Mouse (Mus musculus): Measurements from ENCODE around the gene Ncoa1. TPM values are rescaled to one million over a fixed set of nuclear protein-coding genes. Genes with fewer than 3 reads are reported as not detected.

The Ncoa1 gene
- polyA plus RNA-seq, 1 experiment from 2014 or later = 7.9 TPM

DNA sequence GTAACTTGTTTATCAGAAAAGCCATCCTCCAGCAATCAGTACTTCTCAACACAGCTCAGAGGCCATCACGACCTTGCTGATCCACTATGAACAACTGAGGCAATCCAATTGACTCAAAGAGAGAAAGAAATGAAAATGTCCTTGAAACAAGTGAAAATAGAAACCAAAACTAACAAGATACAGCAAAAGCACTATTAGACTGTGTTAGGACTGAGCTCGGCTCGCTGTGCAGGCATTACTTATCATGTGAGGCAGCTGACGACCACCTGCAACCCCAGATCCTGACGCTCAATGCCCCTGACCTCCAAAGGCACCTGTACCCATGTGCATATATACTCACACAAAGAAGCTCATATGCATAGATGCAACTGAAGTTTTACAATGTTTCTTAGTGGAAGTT, 40.8 kb downstream of the Ncoa1 start:
- Histone ChIP-seq H3K4me3 (ENCODE audit: low read depth, low read length) (no peak overlapping the region), H3K36me3 (ENCODE audit: control insufficient read depth, insufficient read depth, low read length) (no peaks in the 10 kb centered on the region), H3K4me1 (ENCODE audit: control insufficient read depth, insufficient read depth, low read length) (no peaks in the 10 kb centered on the region), H3K4me2 (ENCODE audit: low read depth, severe bottlenecking) (no peak overlapping the region), H3K27ac (replicated peaks; ENCODE audit: low read depth, low read length) (no peak overlapping the region), H3K9ac (ENCODE audit: low read length) (no peak overlapping the region), H3K27me3 (ENCODE audit: control insufficient read depth, insufficient read depth, low read length) (no peaks in the 10 kb centered on the region), H3K9me3 (ENCODE audit: control insufficient read depth, low read length) (no peaks in the 10 kb centered on the region)
- WGBS = 80% methylated on average over 5 of the region's 5 CpGs
- no peak for ATAC-seq (ENCODE audit: insufficient number of reproducible peaks, low FRiP score, low TSS enrichment, low read depth)
- DNase-seq (ENCODE audit: low spot score) = no peak

DNA sequence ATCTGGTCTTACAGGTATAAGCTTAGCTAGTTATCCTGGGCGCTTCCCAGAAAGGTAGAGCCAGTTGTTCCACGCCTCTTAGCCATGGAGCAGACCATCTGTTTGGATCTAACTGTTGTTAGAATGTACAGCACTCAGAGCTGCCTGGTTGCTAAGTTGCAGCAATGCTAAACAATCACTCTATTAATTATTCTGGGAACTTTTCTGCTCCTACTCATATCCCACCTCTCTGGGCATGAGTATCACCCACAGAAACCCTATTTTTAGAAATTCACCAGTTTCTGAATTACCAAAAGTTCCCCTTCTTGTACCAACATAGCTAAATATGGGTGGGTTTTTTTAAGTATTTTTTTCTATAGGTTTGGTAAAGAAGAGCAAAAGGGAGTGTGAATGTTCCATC, 43.4 kb downstream of the Ncoa1 start:
- WGBS = 77% methylated on average over 2 of the region's 2 CpGs
- Histone ChIP-seq H3K27me3 (ENCODE audit: control insufficient read depth, insufficient read depth, low read length) (no peaks in the 10 kb centered on the region), H3K4me2 (ENCODE audit: low read depth, severe bottlenecking) (no peak overlapping the region), H3K36me3 (ENCODE audit: control insufficient read depth, insufficient read depth, low read length) (no peaks in the 10 kb centered on the region), H3K9ac (ENCODE audit: low read length) (no peak overlapping the region), H3K4me1 (ENCODE audit: control insufficient read depth, insufficient read depth, low read length) (no peaks in the 10 kb centered on the region), H3K27ac (replicated peaks; ENCODE audit: low read depth, low read length) (no peak overlapping the region), H3K4me3 (ENCODE audit: low read depth, low read length) (no peak overlapping the region), H3K9me3 (ENCODE audit: control insufficient read depth, low read length) (no peaks in the 10 kb centered on the region)
- ATAC-seq (ENCODE audit: insufficient number of reproducible peaks, low FRiP score, low TSS enrichment, low read depth) (no peak), DNase-seq (ENCODE audit: low spot score) (no peak)

DNA sequence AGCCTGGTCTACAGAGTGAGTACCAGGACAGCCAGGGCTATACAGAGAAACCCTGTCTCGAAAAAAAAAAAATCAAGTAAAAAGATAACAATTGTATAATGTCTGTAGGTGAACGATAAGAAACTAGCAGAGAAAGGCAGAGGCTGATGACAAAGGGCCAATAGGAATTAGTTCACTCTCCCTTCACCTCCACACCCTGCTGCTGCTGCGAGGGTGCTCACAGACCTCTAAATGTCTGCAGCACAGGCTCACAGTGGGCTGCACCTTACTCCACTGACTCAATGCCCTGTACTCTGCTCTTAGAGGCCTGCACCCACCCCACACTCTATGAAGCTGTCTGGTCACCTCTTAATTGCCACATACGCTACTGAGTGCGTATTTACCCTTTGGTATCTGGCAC, 45.0 kb downstream of the Ncoa1 start:
- DNase-seq (ENCODE audit: low spot score) (no peak), ATAC-seq (ENCODE audit: insufficient number of reproducible peaks, low FRiP score, low TSS enrichment, low read depth) (no peak)
- H3K36me3 ChIP-seq (ENCODE audit: control insufficient read depth, insufficient read depth, low read length) = no peaks in the 10 kb centered on the region
- no peak overlapping the region for H3K4me3 ChIP-seq (ENCODE audit: low read depth, low read length)
- no peak overlapping the region for H3K9ac ChIP-seq (ENCODE audit: low read length)
- no peak overlapping the region for H3K4me2 ChIP-seq (ENCODE audit: low read depth, severe bottlenecking)
- H3K9me3 ChIP-seq (ENCODE audit: control insufficient read depth, low read length) = no peaks in the 10 kb centered on the region
- no peak overlapping the region for H3K27ac ChIP-seq (replicated peaks; ENCODE audit: low read depth, low read length)
- WGBS = 80% methylated on average over 5 of the region's 5 CpGs
- no peaks in the 10 kb centered on the region for H3K4me1 ChIP-seq (ENCODE audit: control insufficient read depth, insufficient read depth, low read length)
- no peaks in the 10 kb centered on the region for H3K27me3 ChIP-seq (ENCODE audit: control insufficient read depth, insufficient read depth, low read length)

GRCm38 (mm10) chr12:4430061-4430825, 46.7 kb downstream of the Ncoa1 start:
- no peak overlapping the region for H3K9ac ChIP-seq (ENCODE audit: low read length)
- H3K9me3 ChIP-seq (ENCODE audit: control insufficient read depth, low read length) = no peaks in the 10 kb centered on the region
- H3K27ac ChIP-seq (replicated peaks; ENCODE audit: low read depth, low read length) = no peak overlapping the region
- no peaks in the 10 kb centered on the region for H3K36me3 ChIP-seq (ENCODE audit: control insufficient read depth, insufficient read depth, low read length)
- DNase-seq (ENCODE audit: low spot score) = no peak
- no peaks in the 10 kb centered on the region for H3K4me1 ChIP-seq (ENCODE audit: control insufficient read depth, insufficient read depth, low read length)
- no peak overlapping the region for H3K4me2 ChIP-seq (ENCODE audit: low read depth, severe bottlenecking)
- WGBS = 77% methylated on average over 3 of the region's 3 CpGs
- H3K4me3 ChIP-seq (ENCODE audit: low read depth, low read length) = no peak overlapping the region
- ATAC-seq (ENCODE audit: insufficient number of reproducible peaks, low FRiP score, low TSS enrichment, low read depth) = no peak
- no peaks in the 10 kb centered on the region for H3K27me3 ChIP-seq (ENCODE audit: control insufficient read depth, insufficient read depth, low read length)

DNA sequence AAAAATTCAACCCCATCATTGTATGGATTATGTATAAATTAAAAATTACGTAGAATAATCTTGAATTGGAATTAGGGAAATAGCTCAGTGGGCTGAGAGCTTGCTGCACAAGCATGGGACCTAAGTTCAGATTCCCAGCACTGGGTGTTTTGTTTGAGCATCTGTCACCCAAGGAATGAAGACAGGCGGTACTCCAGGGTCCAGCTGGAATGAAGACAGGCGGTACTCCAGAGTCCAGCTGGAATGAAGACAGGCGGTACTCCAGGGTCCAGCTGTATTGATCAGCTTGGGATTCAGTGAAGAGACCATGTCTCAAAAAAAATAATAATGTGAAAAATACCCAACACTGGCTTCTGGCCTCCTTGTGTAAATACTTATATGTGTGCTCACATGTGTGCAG, 58.2 kb downstream of the Ncoa1 start:
- Histone ChIP-seq H3K9ac (ENCODE audit: low read length) (no peak overlapping the region), H3K9me3 (ENCODE audit: control insufficient read depth, low read length) (no peaks in the 10 kb centered on the region), H3K27me3 (ENCODE audit: control insufficient read depth, insufficient read depth, low read length) (no peaks in the 10 kb centered on the region), H3K4me2 (ENCODE audit: low read depth, severe bottlenecking) (no peak overlapping the region), H3K4me1 (ENCODE audit: control insufficient read depth, insufficient read depth, low read length) (no peaks in the 10 kb centered on the region), H3K27ac (replicated peaks; ENCODE audit: low read depth, low read length) (no peak overlapping the region), H3K36me3 (ENCODE audit: control insufficient read depth, insufficient read depth, low read length) (no peaks in the 10 kb centered on the region), H3K4me3 (ENCODE audit: low read depth, low read length) (no peak overlapping the region)
- ATAC-seq (ENCODE audit: insufficient number of reproducible peaks, low FRiP score, low TSS enrichment, low read depth) (no peak), DNase-seq (ENCODE audit: low spot score) (no peak)
- 91% methylated on average over 4 of the region's 4 CpGs for WGBS

GRCm38 (mm10) chr12:4417626-4418263, 59.2 kb downstream of the Ncoa1 start:
- Histone ChIP-seq H3K9me3 (ENCODE audit: control insufficient read depth, low read length) (no peaks in the 10 kb centered on the region), H3K36me3 (ENCODE audit: control insufficient read depth, insufficient read depth, low read length) (no peaks in the 10 kb centered on the region), H3K4me2 (ENCODE audit: low read depth, severe bottlenecking) (no peak overlapping the region), H3K27me3 (ENCODE audit: control insufficient read depth, insufficient read depth, low read length) (no peaks in the 10 kb centered on the region), H3K4me1 (ENCODE audit: control insufficient read depth, insufficient read depth, low read length) (no peaks in the 10 kb centered on the region), H3K4me3 (ENCODE audit: low read depth, low read length) (no peak overlapping the region), H3K27ac (replicated peaks; ENCODE audit: low read depth, low read length) (no peak overlapping the region), H3K9ac (ENCODE audit: low read length) (no peak overlapping the region)
- 87% methylated on average over 3 of the region's 3 CpGs for WGBS
- DNase-seq (ENCODE audit: low spot score) = no peak
- ATAC-seq (ENCODE audit: insufficient number of reproducible peaks, low FRiP score, low TSS enrichment, low read depth) = no peak

- no peak for ATAC-seq (ENCODE audit: insufficient number of reproducible peaks, low FRiP score, low TSS enrichment, low read depth)
- 77% methylated on average over 2 of the region's 2 CpGs for WGBS
Observed at GRCm38 (mm10) chr12:4407085-4407484, 69.9 kb downstream of the Ncoa1 start.

DNA sequence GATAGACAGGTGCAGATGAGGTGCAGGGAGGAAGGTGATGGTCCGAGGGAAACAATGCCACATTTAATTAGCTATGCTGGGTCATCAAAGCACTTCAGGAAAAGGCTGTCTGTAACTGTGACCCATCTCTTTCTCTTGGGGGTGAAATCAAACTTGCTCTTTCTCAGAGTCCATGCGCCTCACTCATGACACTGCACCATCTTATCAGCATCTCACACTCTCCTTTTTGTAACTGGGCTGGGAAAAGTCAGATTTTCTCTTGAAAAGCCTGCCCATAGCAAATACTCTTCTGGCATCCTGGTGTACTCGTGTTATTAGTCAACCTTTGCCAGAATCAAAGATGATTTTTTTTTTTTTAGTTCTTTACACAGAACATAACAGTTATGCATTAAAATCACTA, 70.8 kb downstream of the Ncoa1 start:
- no peak overlapping the region for H3K4me3 ChIP-seq (ENCODE audit: low read depth, low read length)
- no peaks in the 10 kb centered on the region for H3K4me1 ChIP-seq (ENCODE audit: control insufficient read depth, insufficient read depth, low read length)
- WGBS = 83% methylated on average over 3 of the region's 3 CpGs
- H3K27me3 ChIP-seq (ENCODE audit: control insufficient read depth, insufficient read depth, low read length) = no peaks in the 10 kb centered on the region
- H3K4me2 ChIP-seq (ENCODE audit: low read depth, severe bottlenecking) = no peak overlapping the region
- H3K9me3 ChIP-seq (ENCODE audit: control insufficient read depth, low read length) = no peaks in the 10 kb centered on the region
- no peak for DNase-seq (ENCODE audit: low spot score)
- no peak for ATAC-seq (ENCODE audit: insufficient number of reproducible peaks, low FRiP score, low TSS enrichment, low read depth)
- no peak overlapping the region for H3K27ac ChIP-seq (replicated peaks; ENCODE audit: low read depth, low read length)
- H3K36me3 ChIP-seq (ENCODE audit: control insufficient read depth, insufficient read depth, low read length) = no peaks in the 10 kb centered on the region
- H3K9ac ChIP-seq (ENCODE audit: low read length) = no peak overlapping the region

More at GRCm38 (mm10) chr12:4407085-4407484, 69.9 kb downstream of the Ncoa1 start:
- no peak for DNase-seq (ENCODE audit: low spot score)
- H3K4me3 ChIP-seq (ENCODE audit: low read depth, low read length) = no peak overlapping the region
- H3K4me2 ChIP-seq (ENCODE audit: low read depth, severe bottlenecking) = no peak overlapping the region
- no peak overlapping the region for H3K9ac ChIP-seq (ENCODE audit: low read length)
- H3K9me3 ChIP-seq (ENCODE audit: control insufficient read depth, low read length) = no peaks in the 10 kb centered on the region
- no peak overlapping the region for H3K27ac ChIP-seq (replicated peaks; ENCODE audit: low read depth, low read length)
- H3K36me3 ChIP-seq (ENCODE audit: control insufficient read depth, insufficient read depth, low read length) = no peaks in the 10 kb centered on the region
- H3K4me1 ChIP-seq (ENCODE audit: control insufficient read depth, insufficient read depth, low read length) = no peaks in the 10 kb centered on the region
- no peaks in the 10 kb centered on the region for H3K27me3 ChIP-seq (ENCODE audit: control insufficient read depth, insufficient read depth, low read length)
